Mouse (Mus musculus) cortical plate, adult 2 months (tissue): Measurements from ENCODE around the gene Ptger4. TPM values are rescaled to one million over a fixed set of nuclear protein-coding genes. Genes with fewer than 3 reads are reported as not detected.
"Not testable (repeated sequence)": the region's sequence is repeated elsewhere in the genome, so short reads cannot be mapped to it uniquely, and the experiment has no call there.

Experiments
- H3K27ac ChIP-seq: fragments of 200-500 bp; 2 replicates; pipeline ENCODE4 v1.5.1; 2012; ENCODE audit warnings: low read length, control low read depth, inconsistent platforms; ENCODE audit not compliant: insufficient read depth
- H3K4me1 ChIP-seq: fragments of 200-500 bp; 2 replicates; pipeline ENCODE4 v1.6.1; 2011; ENCODE audit warnings: low read length; ENCODE audit not compliant: control insufficient read depth, insufficient read depth
- H3K4me3 ChIP-seq: fragments of 200-500 bp; 2 replicates; pipeline ENCODE4 v1.5.1; 2011; ENCODE audit warnings: mild to moderate bottlenecking, low read length, control low read depth; ENCODE audit not compliant: insufficient read depth
- CTCF ChIP-seq: fragments of 200-500 bp; IDR thresholded peaks from 2 replicates; pipeline ENCODE4 v1.5.1; 2011; ENCODE audit warnings: mild to moderate bottlenecking, control low read depth, low read length; ENCODE audit not compliant: insufficient read depth; ENCODE audit errors: extremely low read depth
- POLR2A ChIP-seq: fragments of 200-500 bp; IDR thresholded peaks from 2 replicates; pipeline ENCODE4 v1.6.1; 2011; ENCODE audit warnings: mild to moderate bottlenecking, low read length, control low read depth; ENCODE audit not compliant: insufficient read depth; ENCODE audit errors: extremely low read depth
- polyA plus RNA-seq: library from polyadenylated mRNA; depleted of rRNA; stranded (reverse); fragments of >200 nt; gene quantifications from 2 replicates; pipeline ENCODE4 v1.2.3, GENCODE M21; 2012

Ptger4 gene
- polyA plus RNA-seq, 1 experiment: 0.88 TPM

DNA sequence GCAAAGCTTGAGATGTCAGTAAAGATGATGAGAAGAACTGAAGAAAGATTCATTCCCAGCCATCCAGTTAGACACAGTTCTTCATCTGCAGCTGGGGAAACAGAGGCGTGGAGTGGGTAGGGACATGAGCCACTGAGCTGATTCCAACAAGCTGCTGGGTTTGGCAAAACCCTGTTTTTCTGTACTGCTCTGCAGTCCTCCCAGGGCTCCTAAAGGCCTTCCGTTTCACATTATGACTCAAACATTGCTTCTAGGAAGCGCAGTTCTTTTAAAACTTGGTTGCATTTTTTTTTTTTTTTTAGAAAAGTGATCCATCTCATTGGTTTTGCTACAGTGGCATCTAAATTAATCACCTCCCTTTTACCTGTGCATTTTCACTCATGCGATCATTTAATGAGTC, 5.4 kb downstream of the Ptger4 start:
- TF ChIP-seq CTCF (no peak), POLR2A (no peak)

GRCm38 (mm10) chr15:5238073-5238472, 5.9 kb downstream of the Ptger4 start:
- Histone ChIP-seq H3K4me1 (peaks cover 4% of the 10 kb centered on the region; the same call in 1 of the 2 replicates), H3K27ac (no peak overlapping the region), H3K4me3 (no peak overlapping the region)
- no peak for TF ChIP-seq CTCF
- no peak for TF ChIP-seq POLR2A

More for the DNA sequence above, 5.4 kb downstream of the Ptger4 start:
- Histone ChIP-seq H3K4me3 (no peak overlapping the region), H3K27ac (no peak overlapping the region), H3K4me1 (peaks cover 5% of the 10 kb centered on the region)

- 0 out of 2 replicates have a peak, but pooled peaks cover 1% of the 10 kb centered on the region for H3K4me1 ChIP-seq
- no peak overlapping the region for H3K27ac ChIP-seq
- TF ChIP-seq CTCF (no peak), POLR2A (no peak)
- H3K4me3 ChIP-seq: no peak overlapping the region
These were observed 6.9 kb downstream of the Ptger4 start for GRCm38 (mm10) chr15:5237012-5237660.

DNA sequence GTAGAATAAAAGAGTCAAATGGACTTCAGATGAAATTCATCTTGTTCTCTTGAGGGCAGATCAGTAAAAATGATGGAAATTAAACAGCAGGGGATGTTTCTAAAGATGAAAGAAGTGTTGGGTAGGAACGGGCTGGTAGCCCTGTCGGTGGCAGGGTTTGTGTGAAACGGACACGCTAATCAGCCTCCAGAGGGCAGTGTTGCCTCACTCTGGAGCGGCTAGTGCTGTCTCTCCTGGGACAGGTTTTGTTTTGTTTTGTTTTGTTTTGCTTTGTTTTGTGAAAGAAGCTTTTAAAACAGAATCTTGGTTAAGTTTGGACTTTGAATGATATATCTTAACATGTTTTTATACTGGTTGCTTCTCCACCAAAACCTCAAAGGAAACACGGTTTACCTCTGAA, 7.4 kb downstream of the Ptger4 start:
- Histone ChIP-seq H3K4me1 (0 out of 2 replicates have a peak, but pooled peaks cover 1% of the 10 kb centered on the region), H3K27ac (no peak overlapping the region), H3K4me3 (no peak overlapping the region)
- TF ChIP-seq CTCF (peak; percentile 92), POLR2A (no peak)

DNA sequence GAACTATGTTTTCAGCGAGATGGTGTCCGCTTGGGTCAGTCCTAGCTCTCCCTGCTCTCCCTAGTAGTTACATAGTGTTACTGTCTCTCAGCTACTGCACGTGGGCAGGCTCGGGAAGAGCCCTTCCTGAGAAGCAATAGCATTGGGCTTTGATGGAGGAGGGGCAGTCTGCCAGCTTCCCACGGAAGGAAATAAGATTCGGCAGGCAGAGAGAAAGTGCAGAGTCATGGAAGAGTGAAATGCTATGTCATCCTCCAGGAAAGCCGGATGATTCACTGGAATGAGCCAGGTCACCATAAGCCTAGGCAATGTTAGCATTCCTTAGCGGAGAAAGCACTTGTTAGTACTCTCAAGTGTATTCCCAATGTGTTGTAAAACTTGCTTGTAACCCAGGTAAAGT, 8.5 kb downstream of the Ptger4 start:
- H3K4me3 ChIP-seq: no peak overlapping the region
- 0 out of 2 replicates have a peak, but pooled peaks cover 1% of the 10 kb centered on the region for H3K4me1 ChIP-seq
- no peak overlapping the region for H3K27ac ChIP-seq
- no peak for TF ChIP-seq POLR2A
- no peak for TF ChIP-seq CTCF

DNA sequence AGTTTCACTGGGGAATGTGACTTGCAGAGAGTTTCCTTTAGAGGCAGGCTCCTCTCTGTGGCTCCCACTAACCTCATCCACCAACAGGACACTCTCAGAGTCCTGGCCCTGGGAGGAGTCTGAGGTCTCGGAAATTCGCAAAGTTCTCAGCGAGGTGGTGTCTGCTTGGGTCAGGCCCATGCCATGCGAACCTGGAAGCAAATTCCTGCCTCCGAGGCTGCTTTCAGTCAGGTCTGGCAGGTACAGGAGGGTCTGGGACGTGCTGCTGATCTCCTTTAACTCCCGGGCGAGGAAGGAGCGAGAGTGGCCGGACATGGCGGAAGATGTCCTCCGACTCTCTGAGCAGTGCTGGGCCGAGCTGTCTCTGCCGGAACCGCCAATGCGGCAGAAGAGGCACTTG, 9.3 kb downstream of the Ptger4 start:
- TF ChIP-seq CTCF (no peak), POLR2A (no peak)
- no peak overlapping the region for H3K27ac ChIP-seq

DNA sequence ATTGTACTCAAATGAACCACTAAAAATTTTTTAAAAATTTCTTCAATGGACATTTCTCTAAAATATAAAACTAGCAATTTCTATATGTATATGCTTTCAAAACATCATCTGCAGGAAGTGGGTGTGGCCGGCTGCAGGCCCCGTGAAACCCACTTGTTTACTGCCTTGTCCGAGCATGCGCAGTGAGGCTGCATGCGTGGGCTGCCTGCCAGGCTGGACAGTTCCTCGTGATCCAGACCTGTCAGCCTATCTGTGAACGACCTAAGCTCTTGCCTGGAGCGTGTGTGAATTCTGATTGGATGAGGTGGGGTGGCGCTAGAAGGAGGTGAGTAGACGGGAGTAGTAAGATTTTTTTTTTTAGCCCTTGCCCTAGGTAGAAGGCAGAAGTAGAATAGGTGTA, 13.2 kb downstream of the Ptger4 start:
- H3K4me3 ChIP-seq, H3K27ac ChIP-seq, H3K4me1 ChIP-seq: not testable (repeated sequence)

More for the DNA sequence above, 9.3 kb downstream of the Ptger4 start:
- Histone ChIP-seq H3K4me3 (no peak overlapping the region), H3K4me1 (0 out of 2 replicates have a peak, but pooled peaks cover 1% of the 10 kb centered on the region)

- no peak for TF ChIP-seq CTCF
- no peak for TF ChIP-seq POLR2A
- Histone ChIP-seq H3K4me3 (no peak overlapping the region), H3K4me1 (no peaks in the 10 kb centered on the region), H3K27ac (no peak overlapping the region)
These were observed 23.5 kb downstream of the Ptger4 start for GRCm38 (mm10) chr15:5220491-5220890.

DNA sequence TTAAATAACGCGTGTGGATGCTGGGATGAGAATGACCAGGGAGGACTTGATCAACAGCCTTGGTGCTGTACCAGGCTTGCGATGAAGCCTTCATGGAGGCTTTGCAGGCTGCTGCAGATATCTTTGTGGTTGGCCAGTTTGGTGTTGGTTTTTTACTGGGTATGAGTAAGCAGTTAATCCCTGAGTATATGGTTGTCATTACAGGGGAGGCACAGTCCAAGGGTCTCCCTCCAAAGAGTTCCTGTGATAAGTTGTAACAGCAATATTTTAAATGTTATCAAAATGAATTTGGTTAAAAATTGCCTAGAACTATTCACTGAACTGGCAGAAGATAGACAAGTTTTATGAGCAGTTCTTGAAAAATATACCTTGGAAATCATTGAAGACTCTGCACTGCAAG, 34.9 kb downstream of the Ptger4 start:
- no peak overlapping the region for H3K27ac ChIP-seq
- no peak overlapping the region for H3K4me3 ChIP-seq
- TF ChIP-seq POLR2A (no peak), CTCF (no peak)
- no peaks in the 10 kb centered on the region for H3K4me1 ChIP-seq

DNA sequence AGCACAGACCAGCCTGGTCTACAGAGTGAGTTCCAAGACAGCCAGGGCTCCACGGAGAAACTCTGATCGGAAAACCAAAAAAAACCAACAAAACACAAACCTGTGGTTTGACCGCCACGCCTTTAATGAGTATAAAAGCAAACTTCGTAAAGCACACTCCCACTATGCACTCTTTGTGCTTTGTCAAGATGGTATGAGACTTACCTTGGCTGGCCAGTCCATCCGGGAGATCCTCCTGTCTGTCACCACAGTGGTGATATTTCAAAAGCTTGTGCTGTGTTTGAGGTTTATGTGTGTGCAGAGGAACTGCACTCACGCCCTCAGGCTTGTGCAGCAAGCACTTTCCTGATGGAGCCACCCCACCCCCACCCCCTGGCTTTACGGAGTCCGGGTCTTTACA, 38.8 kb downstream of the Ptger4 start:
- TF ChIP-seq POLR2A: no peak
- TF ChIP-seq CTCF: no peak

More for the DNA sequence above, 38.8 kb downstream of the Ptger4 start:
- H3K4me3 ChIP-seq: no peak overlapping the region
- H3K4me1 ChIP-seq: no peaks in the 10 kb centered on the region
- H3K27ac ChIP-seq: no peak overlapping the region
